Mouse (Mus musculus): Measurements from ENCODE around the gene Ell. TPM values are rescaled to one million over a fixed set of nuclear protein-coding genes. Genes with fewer than 3 reads are reported as not detected.

Gene Ell
- polyA plus RNA-seq, 1 experiment from 2014 or later: 9.5 TPM

GRCm38 (mm10) chr8:70527111-70527511, 12.1 kb upstream of the Ell start:
- H3K27ac ChIP-seq (ENCODE audit: low read depth): peak overlapping the region; percentile 97
- peak overlapping the region; percentile 90 for H3K4me3 ChIP-seq (ENCODE audit: low read depth, low read length)
- no peaks in the 10 kb centered on the region for H3K27me3 ChIP-seq (ENCODE audit: insufficient read depth, low read length)
- peaks cover 41% of the 10 kb centered on the region for H3K4me1 ChIP-seq (ENCODE audit: insufficient read depth)
- peak overlapping the region; percentile 64 for H3K4me2 ChIP-seq (ENCODE audit: low read depth, low read length)
- ATAC-seq (no peak), DNase-seq (no peak)
- H3K9ac ChIP-seq (replicated peaks): peak overlapping the region; percentile 99
- H3K36me3 ChIP-seq (replicated peaks; ENCODE audit: insufficient read depth, low read length): peaks cover 16% of the 10 kb centered on the region
- 0% methylated on average over 8 of the region's 8 CpGs for WGBS (ENCODE audit: insufficient replicate concordance)
- no peak for TF ChIP-seq CTCF (IDR thresholded peaks at IDR 0.05; ENCODE audit: low read depth)
- no peak for TF ChIP-seq EP300 (IDR thresholded peaks at IDR 0.05; ENCODE audit: low read depth)
- H3K9me3 ChIP-seq (ENCODE audit: low read length): no peaks in the 10 kb centered on the region

DNA sequence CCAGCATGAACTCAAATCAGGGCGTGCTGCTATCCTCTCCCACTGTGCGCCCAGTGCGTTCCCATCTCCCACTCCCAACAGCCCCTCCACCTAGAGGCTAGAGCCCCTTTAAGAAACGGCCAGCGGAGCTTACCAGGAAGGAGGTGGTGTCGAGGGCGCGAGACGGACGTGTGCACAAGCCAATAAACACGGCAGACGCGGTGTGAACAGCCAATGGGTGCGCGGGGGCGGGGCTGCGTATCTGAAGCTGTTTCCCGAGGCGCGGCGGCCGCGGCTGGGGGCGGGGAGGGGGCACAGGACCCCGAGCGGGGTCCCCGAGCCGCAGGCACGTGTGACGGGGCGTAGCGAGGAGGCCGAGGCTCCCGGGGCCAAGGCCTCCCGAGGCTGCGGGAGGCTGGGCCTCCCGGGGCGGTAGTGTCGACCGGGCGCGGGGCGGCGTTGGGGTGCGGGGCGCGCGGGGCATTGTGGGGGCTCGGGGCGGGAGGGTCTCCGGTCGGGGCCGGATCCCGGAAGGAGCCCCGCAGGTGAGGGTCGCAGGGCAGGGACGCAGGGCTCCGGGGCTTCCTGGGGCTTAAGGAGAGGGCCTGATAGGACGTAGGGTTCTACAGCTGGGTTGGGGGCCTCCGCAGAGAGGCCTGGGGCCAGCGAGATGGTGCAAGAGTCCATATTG, 11.6 kb upstream of the Ell start, which contains the start of the genes Fkbp8 and Kxd1:
TSS of gene Fkbp8 (plus strand) at position 213 of the 670 bp plus-strand sequence.
TSS of gene Kxd1 (minus strand) at position 445 of the 670 bp plus-strand sequence.
- H3K4me3 ChIP-seq (ENCODE audit: low read depth, low read length): peak within 1 kb of the TSS; percentile 90
- peaks cover 37% of the 10 kb centered on the region for H3K4me1 ChIP-seq (ENCODE audit: insufficient read depth)
- 0% methylated on average over 50 of the region's 61 CpGs for WGBS (ENCODE audit: insufficient replicate concordance)

DNA sequence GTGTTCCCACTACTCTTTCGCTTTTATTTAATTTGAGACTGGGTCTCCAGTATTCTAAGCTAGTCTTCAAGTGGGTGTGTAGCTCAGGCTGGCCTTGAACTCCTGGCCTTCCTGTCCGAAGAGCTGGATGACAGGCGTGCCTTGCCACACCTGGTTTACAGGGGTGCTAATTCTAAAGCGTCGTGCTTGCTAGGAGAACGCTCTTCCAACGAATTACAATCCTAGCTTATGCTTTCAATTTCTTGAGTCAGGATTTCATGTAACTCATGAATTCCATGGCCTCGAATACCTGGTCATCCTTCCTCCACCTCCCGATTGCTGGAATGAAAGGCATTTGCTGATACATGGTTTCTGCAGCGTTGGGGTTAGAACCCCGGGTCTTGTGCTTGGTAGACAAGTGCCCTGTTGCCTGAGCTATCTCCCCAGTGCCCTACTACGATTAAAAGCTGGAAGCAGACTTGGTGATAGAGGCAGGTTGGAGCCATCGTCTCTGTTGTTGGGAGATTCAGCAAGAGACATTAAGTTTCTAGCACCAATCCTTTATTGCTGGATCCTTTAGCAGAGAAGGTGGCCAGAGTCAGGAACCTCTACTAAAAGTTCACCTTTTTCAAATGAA, 11.0 kb upstream of the Ell start:
- Histone ChIP-seq H3K27ac (ENCODE audit: low read depth) (peak overlapping the region; percentile 97), H3K36me3 (replicated peaks; ENCODE audit: insufficient read depth, low read length) (peaks cover 25% of the 10 kb centered on the region), H3K27me3 (ENCODE audit: insufficient read depth, low read length) (no peaks in the 10 kb centered on the region), H3K4me3 (ENCODE audit: low read depth, low read length) (peak overlapping the region; percentile 90), H3K4me2 (ENCODE audit: low read depth, low read length) (peak overlapping the region; percentile 64), H3K4me1 (ENCODE audit: insufficient read depth) (peaks cover 36% of the 10 kb centered on the region), H3K9ac (replicated peaks) (peak overlapping the region; percentile 99), H3K9me3 (ENCODE audit: low read length) (no peaks in the 10 kb centered on the region)
- no peak for TF ChIP-seq EP300 (IDR thresholded peaks at IDR 0.05; ENCODE audit: low read depth)
- no peak for TF ChIP-seq CTCF (IDR thresholded peaks at IDR 0.05; ENCODE audit: low read depth)
- ATAC-seq: no peak
- WGBS (ENCODE audit: insufficient replicate concordance): 11% methylated on average over 13 of the region's 13 CpGs
- DNase-seq: no peak

More for the DNA sequence above, 11.6 kb upstream of the Ell start, which contains the start of the genes Fkbp8 and Kxd1:
- no peaks in the 10 kb centered on the region for H3K9me3 ChIP-seq (ENCODE audit: low read length)
- peaks cover 22% of the 10 kb centered on the region for H3K36me3 ChIP-seq (replicated peaks; ENCODE audit: insufficient read depth, low read length)
- DNase-seq: peak; percentile 97
- peak within 1 kb of the TSS; percentile 99 for H3K9ac ChIP-seq (replicated peaks)
- TF ChIP-seq EP300 (IDR thresholded peaks at IDR 0.05; ENCODE audit: low read depth) (0 out of 2 replicates have a peak, but pooled peaks have one; percentile 27), CTCF (IDR thresholded peaks at IDR 0.05; ENCODE audit: low read depth) (no peak)
- no peaks in the 10 kb centered on the region for H3K27me3 ChIP-seq (ENCODE audit: insufficient read depth, low read length)
- ATAC-seq: peak; percentile 72
- peak within 1 kb of the TSS; percentile 97 for H3K27ac ChIP-seq (ENCODE audit: low read depth)
- H3K4me2 ChIP-seq (ENCODE audit: low read depth, low read length): peak within 1 kb of the TSS; percentile 64

DNA sequence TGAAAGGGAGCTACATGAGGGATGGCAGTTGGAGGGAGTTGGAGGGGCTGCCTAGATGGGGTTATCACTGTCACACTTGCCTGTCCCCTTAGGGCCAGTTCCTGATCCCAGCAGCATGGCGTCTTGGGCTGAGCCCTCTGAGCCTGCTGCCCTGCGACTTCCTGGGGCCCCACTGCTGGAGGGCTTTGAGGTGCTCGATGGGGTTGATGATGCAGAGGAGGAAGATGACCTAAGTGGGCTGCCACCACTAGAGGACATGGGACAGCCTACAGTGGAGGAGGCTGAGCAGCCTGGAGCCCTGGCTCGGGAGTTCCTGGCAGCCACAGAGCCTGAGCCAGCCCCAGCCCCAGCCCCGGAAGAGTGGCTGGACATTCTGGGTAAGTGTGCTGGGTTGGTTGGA, 10.0 kb upstream of the Ell start:
- Histone ChIP-seq H3K4me2 (ENCODE audit: low read depth, low read length) (peak overlapping the region; percentile 64), H3K9ac (replicated peaks) (peak overlapping the region; percentile 55), H3K4me3 (ENCODE audit: low read depth, low read length) (peak overlapping the region; percentile 90), H3K27ac (ENCODE audit: low read depth) (peak overlapping the region; percentile 86), H3K36me3 (replicated peaks; ENCODE audit: insufficient read depth, low read length) (peaks cover 34% of the 10 kb centered on the region), H3K4me1 (ENCODE audit: insufficient read depth) (peaks cover 30% of the 10 kb centered on the region), H3K27me3 (ENCODE audit: insufficient read depth, low read length) (no peaks in the 10 kb centered on the region), H3K9me3 (ENCODE audit: low read length) (no peaks in the 10 kb centered on the region)
- 38% methylated on average over 5 of the region's 5 CpGs for WGBS (ENCODE audit: insufficient replicate concordance)
- ATAC-seq: peak; percentile 4
- no peak for TF ChIP-seq CTCF (IDR thresholded peaks at IDR 0.05; ENCODE audit: low read depth)
- no peak for TF ChIP-seq EP300 (IDR thresholded peaks at IDR 0.05; ENCODE audit: low read depth)
- no peak for DNase-seq

- H3K9ac ChIP-seq (replicated peaks): peak overlapping the region; percentile 55
- DNase-seq (no peak), ATAC-seq (peak; percentile 55)
- no peaks in the 10 kb centered on the region for H3K9me3 ChIP-seq (ENCODE audit: low read length)
- H3K36me3 ChIP-seq (replicated peaks; ENCODE audit: insufficient read depth, low read length): peaks cover 38% of the 10 kb centered on the region
- peaks cover 30% of the 10 kb centered on the region for H3K4me1 ChIP-seq (ENCODE audit: insufficient read depth)
- peak overlapping the region; percentile 86 for H3K27ac ChIP-seq (ENCODE audit: low read depth)
- H3K4me3 ChIP-seq (ENCODE audit: low read depth, low read length): peak overlapping the region; percentile 90
- TF ChIP-seq CTCF (IDR thresholded peaks at IDR 0.05; ENCODE audit: low read depth): no peak
- TF ChIP-seq EP300 (IDR thresholded peaks at IDR 0.05; ENCODE audit: low read depth): no peak
- 64% methylated on average over 3 of the region's 3 CpGs for WGBS (ENCODE audit: insufficient replicate concordance)
- peak overlapping the region; percentile 64; the same call in 1 of the 2 replicates for H3K4me2 ChIP-seq (ENCODE audit: low read depth, low read length)
- H3K27me3 ChIP-seq (ENCODE audit: insufficient read depth, low read length): no peaks in the 10 kb centered on the region
These were observed 9.5 kb upstream of the Ell start for GRCm38 (mm10) chr8:70529741-70530161.

DNA sequence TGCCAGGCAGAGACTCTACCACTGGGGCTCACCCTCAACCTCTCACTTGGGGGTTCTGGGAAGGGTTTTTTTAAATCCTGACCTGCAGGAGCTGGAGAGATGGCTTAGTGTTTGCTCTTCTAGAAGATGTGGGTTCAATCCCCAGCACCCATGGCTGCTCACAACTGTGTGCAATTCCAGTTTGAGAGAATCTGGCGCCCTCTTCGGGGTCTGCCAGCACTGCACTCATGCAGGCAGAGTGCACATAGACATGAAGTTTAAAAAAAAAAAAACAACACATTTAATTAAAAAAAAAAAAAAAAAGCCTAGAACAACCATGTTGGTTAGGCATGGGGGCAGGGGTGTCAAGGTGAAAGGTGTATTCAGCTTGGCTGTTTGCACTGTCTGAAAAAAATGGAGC, 8.9 kb upstream of the Ell start:
- Histone ChIP-seq H3K4me2 (ENCODE audit: low read depth, low read length) (0 out of 2 replicates have a peak overlapping the region, but pooled peaks have one; percentile 64), H3K9ac (replicated peaks) (no peak overlapping the region), H3K36me3 (replicated peaks; ENCODE audit: insufficient read depth, low read length) (peaks cover 41% of the 10 kb centered on the region), H3K4me1 (ENCODE audit: insufficient read depth) (peaks cover 30% of the 10 kb centered on the region), H3K27me3 (ENCODE audit: insufficient read depth, low read length) (no peaks in the 10 kb centered on the region), H3K9me3 (ENCODE audit: low read length) (no peaks in the 10 kb centered on the region), H3K27ac (ENCODE audit: low read depth) (peak overlapping the region; percentile 86), H3K4me3 (ENCODE audit: low read depth, low read length) (no peak overlapping the region)
- ATAC-seq (no peak), DNase-seq (no peak)
- 87% methylated on average over 2 of the region's 2 CpGs for WGBS (ENCODE audit: insufficient replicate concordance)
- TF ChIP-seq EP300 (IDR thresholded peaks at IDR 0.05; ENCODE audit: low read depth): no peak
- TF ChIP-seq CTCF (IDR thresholded peaks at IDR 0.05; ENCODE audit: low read depth): peak; percentile 27; the same call in 1 of the 2 replicates

Data from liver, postnatal 0 days (tissue).